Mouse (Mus musculus) cerebellum, adult 2 months (tissue): Measurements from ENCODE around the gene Dnase2b. TPM values are rescaled to one million over a fixed set of nuclear protein-coding genes. Genes with fewer than 3 reads are reported as not detected.

ENCODE experiments used
- DNase-seq, 2 experiments: peaks; one replicate each; pipeline ENCODE4 v3.0.0; 2021
- H3K27ac ChIP-seq: fragments of 200-500 bp; 2 replicates; pipeline ENCODE4 v1.5.1; 2012; ENCODE audit warnings: low read length, control low read depth, inconsistent platforms; ENCODE audit not compliant: insufficient read depth
- H3K27me3 ChIP-seq: fragments of 200-500 bp; 2 replicates; pipeline ENCODE4 v1.6.1; 2012; ENCODE audit warnings: inconsistent platforms, mild to moderate bottlenecking, low read length, moderate library complexity; ENCODE audit not compliant: control insufficient read depth, insufficient read depth
- H3K4me1 ChIP-seq: fragments of 200-500 bp; 2 replicates; pipeline ENCODE4 v1.6.1; 2011; ENCODE audit warnings: low read length; ENCODE audit not compliant: control insufficient read depth, insufficient read depth
- H3K4me3 ChIP-seq: fragments of 200-500 bp; replicated peaks from 2 replicates; pipeline ENCODE3; 2011; ENCODE audit warnings: mild to moderate bottlenecking, low read depth, low read length, control low read depth; ENCODE audit not compliant: insufficient read depth
- CTCF ChIP-seq: fragments of 200-500 bp; IDR thresholded peaks from 2 replicates; pipeline ENCODE4 v1.5.1; 2011; ENCODE audit warnings: low read depth, mild to moderate bottlenecking, control low read depth, low read length, moderate library complexity, borderline replicate concordance; ENCODE audit not compliant: insufficient read depth
- POLR2A ChIP-seq: fragments of 200-500 bp; IDR thresholded peaks from 2 replicates; pipeline ENCODE4 v1.6.1; 2011; ENCODE audit warnings: low read length, control low read depth, borderline replicate concordance; ENCODE audit not compliant: insufficient read depth
- WGBS: fragments of 180-500 bp; shearing (Covaris S2); methylation state at CpG from one replicate; pipeline ENCODE4 v1.1.7; 2018; 5-methylcytosine and 5-hydroxymethylcytosine counted together
- polyA plus RNA-seq: library from polyadenylated mRNA; depleted of rRNA; stranded (reverse); fragments of >200 nt; gene quantifications from 2 replicates; pipeline ENCODE4 v1.2.3, GENCODE M21; 2012; rRNA removed

The Dnase2b gene
- polyA plus RNA-seq = not detected in 2 replicates

- Histone ChIP-seq H3K4me1 (peaks cover 3% of the 10 kb centered on the region; the same call in 1 of the 2 replicates), H3K27me3 (no peaks in the 10 kb centered on the region), H3K27ac (no peak within 1 kb of the TSS), H3K4me3 (no peak within 1 kb of the TSS)
- DNase-seq = no peak
- WGBS = 67% methylated on average over 4 of the region's 4 CpGs
- no peak for TF ChIP-seq CTCF
- TF ChIP-seq POLR2A = no peak
Measured at GRCm38 (mm10) chr3:146615496-146615895, at the start of gene Dnase2b. Dnase2b (minus strand) TSS chr3:146615596.

GRCm38 (mm10) chr3:146661907-146662306 is 46.5 kb upstream of the Dnase2b start:
- no peak for TF ChIP-seq CTCF
- no peak for TF ChIP-seq POLR2A
- 90% methylated on average over 7 of the region's 7 CpGs for WGBS
- no peak for DNase-seq
- no peak overlapping the region for H3K27ac ChIP-seq
- H3K4me3 ChIP-seq = no peak overlapping the region
- no peaks in the 10 kb centered on the region for H3K27me3 ChIP-seq
- peaks cover 9% of the 10 kb centered on the region for H3K4me1 ChIP-seq

GRCm38 (mm10) chr3:146661001-146661400 is 45.6 kb upstream of the Dnase2b start:
- H3K27me3 ChIP-seq = no peaks in the 10 kb centered on the region
- WGBS = 14% methylated on average over 6 of the region's 6 CpGs
- TF ChIP-seq CTCF = no peak
- no peak for TF ChIP-seq POLR2A
- DNase-seq = no peak
- H3K4me3 ChIP-seq = no peak overlapping the region
- H3K4me1 ChIP-seq = peaks cover 9% of the 10 kb centered on the region
- H3K27ac ChIP-seq = no peak overlapping the region

GRCm38 (mm10) chr3:146659321-146659720 is 43.9 kb upstream of the Dnase2b start:
- WGBS = 12% methylated on average over 5 of the region's 5 CpGs
- TF ChIP-seq POLR2A (no peak), CTCF (no peak)
- Histone ChIP-seq H3K27ac (no peak overlapping the region), H3K4me3 (no peak overlapping the region), H3K4me1 (peaks cover 9% of the 10 kb centered on the region), H3K27me3 (no peaks in the 10 kb centered on the region)
- DNase-seq = peak; percentile 75 to 91

- WGBS = 97% methylated on average over 1 of the region's 1 CpGs
- DNase-seq = no peak
- no peak for TF ChIP-seq POLR2A
Measured at GRCm38 (mm10) chr3:146658061-146658639, 42.8 kb upstream of the Dnase2b start.

GRCm38 (mm10) chr3:146657433-146657832 is 42.0 kb upstream of the Dnase2b start:
- Histone ChIP-seq H3K4me3 (no peak overlapping the region), H3K27ac (no peak overlapping the region), H3K4me1 (peaks cover 9% of the 10 kb centered on the region), H3K27me3 (no peaks in the 10 kb centered on the region)
- no peak for TF ChIP-seq CTCF
- no peak for TF ChIP-seq POLR2A
- DNase-seq = no peak
- WGBS = 94% methylated on average over 5 of the region's 5 CpGs

More at GRCm38 (mm10) chr3:146658061-146658639, 42.8 kb upstream of the Dnase2b start:
- Histone ChIP-seq H3K4me3 (no peak overlapping the region), H3K4me1 (peaks cover 9% of the 10 kb centered on the region), H3K27me3 (no peaks in the 10 kb centered on the region), H3K27ac (no peak overlapping the region)

GRCm38 (mm10) chr3:146655111-146655577 is 39.7 kb upstream of the Dnase2b start:
- TF ChIP-seq POLR2A = no peak
- TF ChIP-seq CTCF = no peak
- Histone ChIP-seq H3K4me1 (peaks cover under 1% of the 10 kb centered on the region; the same call in 1 of the 2 replicates), H3K27me3 (no peaks in the 10 kb centered on the region), H3K4me3 (no peak overlapping the region), H3K27ac (no peak overlapping the region)
- 70% methylated on average over 2 of the region's 2 CpGs for WGBS
- DNase-seq = no peak

GRCm38 (mm10) chr3:146653692-146654091 is 38.3 kb upstream of the Dnase2b start:
- no peak overlapping the region for H3K27ac ChIP-seq
- 42% methylated on average over 6 of the region's 6 CpGs for WGBS
- TF ChIP-seq CTCF = no peak
- no peaks in the 10 kb centered on the region for H3K4me1 ChIP-seq
- no peak overlapping the region for H3K4me3 ChIP-seq
- DNase-seq = no peak
- H3K27me3 ChIP-seq = no peaks in the 10 kb centered on the region
